Mouse (Mus musculus) forebrain, postnatal 0 days (tissue): ENCODE measurements around the gene Zfp385b. TPM values are rescaled to one million over a fixed set of nuclear protein-coding genes. Genes with fewer than 3 reads are reported as not detected.

Source experiments
- ATAC-seq: fragments of 200-750 bp; cut with Nextera tagmentation; 2 replicates; pipeline ENCODE4 v1.8.0; 2017; ENCODE audit warnings: mild to moderate bottlenecking, moderate library complexity
- DNase-seq: peaks from one replicate; pipeline ENCODE4 v3.0.0-alpha.2; 2015
- H3K27ac ChIP-seq: fragments of 300-500 bp; sonication (generic); 2 replicates; pipeline ENCODE4 v1.5.1; 2014; ENCODE audit warnings: low read depth, mild to moderate bottlenecking, antibody characterized with exemption, low read length, moderate library complexity, mixed read lengths
- H3K27me3 ChIP-seq: fragments of 300-500 bp; sonication (generic); 2 replicates; pipeline ENCODE4 v1.6.1; 2014; ENCODE audit warnings: mild to moderate bottlenecking, low read length, mixed read lengths; ENCODE audit not compliant: insufficient read depth
- H3K36me3 ChIP-seq: fragments of 300-500 bp; sonication (generic); 2 replicates; pipeline ENCODE4 v1.6.1; 2014; ENCODE audit warnings: mild to moderate bottlenecking, moderate library complexity; ENCODE audit not compliant: insufficient read depth
- H3K4me1 ChIP-seq: fragments of 300-500 bp; sonication (generic); 2 replicates; pipeline ENCODE4 v1.6.1; 2014; ENCODE audit warnings: antibody characterized with exemption; ENCODE audit not compliant: insufficient read depth
- H3K4me2 ChIP-seq: fragments of 300-500 bp; sonication (generic); 2 replicates; pipeline ENCODE4 v1.6.1; 2014; ENCODE audit warnings: low read depth, mild to moderate bottlenecking, moderate library complexity
- H3K4me3 ChIP-seq: fragments of 300-500 bp; sonication (generic); 2 replicates; pipeline ENCODE4 v1.5.1; 2014; ENCODE audit warnings: low read depth, low read length, mixed read lengths
- H3K9ac ChIP-seq: fragments of 300-500 bp; sonication (generic); 2 replicates; pipeline ENCODE4 v1.6.1; 2014; ENCODE audit warnings: mild to moderate bottlenecking
- H3K9me3 ChIP-seq: fragments of 300-500 bp; sonication (generic); 2 replicates; pipeline ENCODE4 v1.6.1; 2016; ENCODE audit warnings: low read length
- CTCF ChIP-seq: sonication (generic); IDR thresholded peaks from 2 replicates; pipeline ENCODE4 v1.5.1; 2016; ENCODE audit warnings: antibody characterized with exemption, control low read depth, low read depth
- WGBS: fragments of 180-500 bp; shearing (Covaris S2); extraction: QIAGEN DNeasy Blood & Tissue Kit; methylation state at CpG from one replicate; pipeline ENCODE4 v1.1.7; 2014; 5-methylcytosine and 5-hydroxymethylcytosine counted together
- polyA plus RNA-seq: library from polyadenylated mRNA; unstranded; fragments of >200 nt; fragmentation: Nextera tagmentation; extraction: Ambion mirVana; gene quantifications from 2 replicates; pipeline ENCODE4 v1.2.1, GENCODE M21; 2015
- total RNA-seq: library from RNA; depleted of rRNA; stranded (reverse); fragments of >200 nt; gene quantifications from 2 replicates; pipeline ENCODE4 v1.2.3, GENCODE M21; 2014

Zfp385b gene
- total and polyA plus RNA-seq, 2 experiments from 2014 or later, result 10.0 to 20.4 TPM

DNA sequence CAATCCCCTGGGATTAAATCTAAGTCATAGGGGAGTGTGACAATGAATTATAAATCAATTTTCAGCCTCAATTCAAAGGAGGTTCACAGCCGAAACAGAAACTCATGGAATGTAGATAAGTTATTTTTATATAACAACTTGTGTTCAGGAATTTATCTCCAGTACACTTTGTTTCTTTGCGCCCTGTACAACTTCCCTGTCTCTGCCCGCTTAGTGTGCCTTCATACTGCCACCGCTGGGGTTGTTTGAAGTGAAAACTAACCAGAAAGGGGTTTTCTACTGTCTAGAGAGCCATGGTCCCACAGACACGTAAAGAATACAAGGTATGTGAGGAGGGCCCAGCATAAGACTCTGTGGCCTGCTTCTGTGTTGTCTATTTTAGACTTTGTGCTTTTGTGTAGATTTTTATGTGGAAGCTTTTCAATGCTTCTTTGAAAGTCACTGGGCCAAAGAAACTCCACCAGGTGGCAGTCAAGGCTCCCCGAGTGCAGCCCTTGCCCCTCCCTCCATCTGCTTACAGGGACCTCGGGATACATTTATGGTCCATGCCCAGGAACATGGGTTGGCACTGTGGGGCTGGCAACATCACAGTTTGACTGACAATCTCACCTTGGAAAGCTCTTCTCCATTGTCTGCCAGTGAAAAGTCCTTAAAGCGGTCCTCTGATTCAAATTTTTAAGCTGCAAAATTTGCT lies 23.4 kb downstream of the Zfp385b start:
- H3K4me2 ChIP-seq, result no peak overlapping the region
- H3K4me1 ChIP-seq, result no peaks in the 10 kb centered on the region
- H3K9me3 ChIP-seq, result no peaks in the 10 kb centered on the region
- peak; percentile 55 for TF ChIP-seq CTCF
- H3K4me3 ChIP-seq, result no peak overlapping the region
- no peak overlapping the region for H3K9ac ChIP-seq
- H3K27me3 ChIP-seq, result no peaks in the 10 kb centered on the region
- peak; percentile 21 for DNase-seq
- 70% methylated on average over 8 of the region's 8 CpGs for WGBS
- no peaks in the 10 kb centered on the region for H3K36me3 ChIP-seq
- ATAC-seq, result no peak; the same call in 1 of the 2 replicates
- no peak overlapping the region for H3K27ac ChIP-seq

DNA sequence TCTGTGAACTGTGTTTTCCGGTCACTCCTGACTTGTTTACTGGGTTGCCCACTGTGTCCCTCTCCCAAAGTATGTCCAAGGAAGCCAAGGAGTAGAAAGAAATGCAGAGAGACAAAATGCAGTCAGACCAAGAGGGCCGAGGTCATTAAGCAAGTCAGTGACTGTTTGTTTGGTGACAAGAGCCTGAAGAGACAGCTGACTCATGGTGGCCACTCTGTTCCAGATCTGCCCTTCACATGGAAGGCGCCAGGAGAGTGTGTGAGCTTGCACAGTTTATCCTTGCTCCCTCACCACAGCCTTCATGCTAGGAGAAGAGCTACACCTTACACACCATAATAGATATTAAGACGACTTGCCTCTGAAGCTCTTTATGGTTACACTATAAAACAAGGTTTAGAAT lies 28.6 kb downstream of the Zfp385b start:
- no peak for DNase-seq
- H3K27me3 ChIP-seq, result no peaks in the 10 kb centered on the region
- H3K36me3 ChIP-seq, result no peaks in the 10 kb centered on the region
- no peak overlapping the region for H3K4me2 ChIP-seq
- no peaks in the 10 kb centered on the region for H3K4me1 ChIP-seq
- 80% methylated on average over 4 of the region's 4 CpGs for WGBS
- no peak overlapping the region for H3K4me3 ChIP-seq
- TF ChIP-seq CTCF, result no peak
- no peak for ATAC-seq
- H3K27ac ChIP-seq, result no peak overlapping the region
- no peak overlapping the region for H3K9ac ChIP-seq
- no peaks in the 10 kb centered on the region for H3K9me3 ChIP-seq

DNA sequence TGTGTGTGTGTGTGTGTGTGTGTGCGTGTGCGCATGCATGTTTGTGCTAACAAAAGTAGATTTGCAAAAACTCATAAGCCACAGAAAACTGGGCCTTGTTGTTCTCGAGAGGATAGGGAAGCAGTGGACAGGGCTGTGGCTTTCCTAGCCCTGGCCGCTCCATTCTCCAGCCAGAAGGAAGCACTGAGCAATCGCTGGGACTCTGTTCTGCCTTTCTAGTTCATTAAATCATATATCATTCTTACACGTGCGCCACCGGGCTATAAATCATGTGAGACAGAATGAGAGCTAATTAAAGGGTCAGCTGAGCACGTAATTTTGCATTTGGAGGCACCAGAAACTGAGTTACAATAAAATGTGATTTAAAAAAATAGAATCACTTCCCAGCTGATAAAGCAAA lies 29.1 kb downstream of the Zfp385b start:
- ATAC-seq (no peak), DNase-seq (no peak)
- Histone ChIP-seq H3K27ac (no peak overlapping the region), H3K27me3 (no peaks in the 10 kb centered on the region), H3K36me3 (no peaks in the 10 kb centered on the region), H3K9me3 (no peaks in the 10 kb centered on the region), H3K4me1 (no peaks in the 10 kb centered on the region), H3K9ac (no peak overlapping the region), H3K4me3 (no peak overlapping the region), H3K4me2 (no peak overlapping the region)
- no peak for TF ChIP-seq CTCF
- WGBS, result 81% methylated on average over 9 of the region's 9 CpGs

DNA sequence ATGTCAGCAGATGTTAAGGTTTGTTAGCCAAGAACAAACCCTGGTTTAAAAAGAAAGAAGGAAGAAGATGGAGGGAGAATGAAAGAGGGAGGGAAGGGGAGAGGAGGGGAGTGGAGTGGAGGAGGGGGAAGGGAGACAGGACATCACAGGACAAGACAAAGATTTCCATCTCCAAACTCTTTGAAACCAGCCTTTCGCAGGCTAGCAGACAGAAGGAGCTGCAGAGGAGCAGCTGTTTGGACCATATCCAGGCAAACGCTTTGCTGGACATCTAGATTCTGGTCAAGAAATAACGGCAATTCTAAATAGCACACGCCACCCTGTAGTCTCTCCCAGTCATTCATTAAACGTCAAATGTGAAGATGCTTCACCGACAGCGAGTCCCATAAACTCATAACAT lies 38.0 kb downstream of the Zfp385b start:
- Histone ChIP-seq H3K4me1 (peaks cover 8% of the 10 kb centered on the region; the same call in 1 of the 2 replicates), H3K27ac (no peak overlapping the region), H3K4me2 (no peak overlapping the region), H3K36me3 (no peaks in the 10 kb centered on the region), H3K9me3 (no peaks in the 10 kb centered on the region), H3K27me3 (no peaks in the 10 kb centered on the region), H3K9ac (no peak overlapping the region), H3K4me3 (no peak overlapping the region)
- 78% methylated on average over 7 of the region's 7 CpGs for WGBS
- ATAC-seq, result no peak
- DNase-seq, result no peak
- no peak for TF ChIP-seq CTCF

DNA sequence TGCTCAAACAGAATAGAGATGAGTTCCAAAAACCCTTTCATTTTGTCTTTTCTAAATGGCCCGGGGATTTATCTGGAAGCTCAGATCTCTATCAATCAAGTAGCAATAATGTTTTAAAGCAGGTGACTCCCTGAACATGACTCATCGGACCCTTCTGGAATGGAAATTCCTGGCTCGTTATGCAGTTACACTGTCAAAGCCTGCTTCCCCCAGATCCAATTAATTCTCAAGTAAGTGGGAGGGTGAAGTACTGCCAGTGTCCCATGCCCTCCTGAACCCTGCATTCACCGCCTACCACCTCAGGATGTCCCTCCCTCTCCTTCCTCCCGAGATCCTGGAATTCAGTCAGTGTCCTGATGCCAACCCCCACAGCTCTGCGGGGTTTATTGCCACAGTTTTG lies 41.7 kb downstream of the Zfp385b start:
- 10% methylated on average over 6 of the region's 6 CpGs for WGBS
- TF ChIP-seq CTCF, result no peak
- Histone ChIP-seq H3K9ac (no peak overlapping the region), H3K27ac (no peak overlapping the region), H3K4me2 (peak overlapping the region; percentile 5), H3K4me1 (peaks cover 8% of the 10 kb centered on the region; the same call in 1 of the 2 replicates), H3K9me3 (no peaks in the 10 kb centered on the region), H3K36me3 (no peaks in the 10 kb centered on the region), H3K4me3 (no peak overlapping the region), H3K27me3 (no peaks in the 10 kb centered on the region)
- peak; percentile 42; the same call in 1 of the 2 replicates for ATAC-seq
- DNase-seq, result no peak

DNA sequence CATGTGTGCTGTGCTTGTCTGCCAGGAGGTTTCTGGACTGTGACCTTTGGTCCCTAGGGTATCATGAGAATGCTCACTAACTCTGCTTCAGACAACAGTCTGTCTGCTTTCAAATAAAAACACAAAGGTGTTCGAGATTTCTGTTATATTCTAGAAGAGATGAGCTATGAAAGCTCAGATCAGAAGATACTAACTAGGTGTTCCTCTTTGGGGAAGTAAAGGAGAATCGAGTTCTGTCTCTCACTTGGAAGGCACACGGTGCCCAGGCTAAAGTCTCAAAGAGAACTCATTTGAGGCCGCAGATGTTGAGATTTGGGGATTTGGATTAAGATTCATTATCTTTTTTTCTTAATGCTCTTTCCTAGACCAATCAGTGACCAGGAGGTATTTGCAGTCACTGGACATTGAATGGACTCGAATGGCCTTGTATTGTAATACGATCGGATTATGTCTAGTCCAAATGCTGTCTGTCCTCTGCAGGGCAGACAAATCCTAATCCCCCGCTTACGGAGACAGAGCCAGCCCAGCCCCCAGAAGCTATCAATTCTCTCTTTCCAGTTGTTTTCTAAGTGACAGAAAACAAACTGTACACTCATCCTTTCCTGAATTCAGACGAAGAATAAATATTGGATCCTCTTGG lies 42.3 kb downstream of the Zfp385b start:
- no peak overlapping the region for H3K27ac ChIP-seq
- H3K27me3 ChIP-seq, result no peaks in the 10 kb centered on the region
- ATAC-seq (no peak), DNase-seq (no peak)
- peaks cover 8% of the 10 kb centered on the region; the same call in 1 of the 2 replicates for H3K4me1 ChIP-seq
- H3K9ac ChIP-seq, result no peak overlapping the region
- TF ChIP-seq CTCF, result no peak
- peak overlapping the region; percentile 5; the same call in 1 of the 2 replicates for H3K4me2 ChIP-seq
- H3K4me3 ChIP-seq, result no peak overlapping the region
- no peaks in the 10 kb centered on the region for H3K36me3 ChIP-seq
- WGBS, result 15% methylated on average over 10 of the region's 10 CpGs
- H3K9me3 ChIP-seq, result no peaks in the 10 kb centered on the region

DNA sequence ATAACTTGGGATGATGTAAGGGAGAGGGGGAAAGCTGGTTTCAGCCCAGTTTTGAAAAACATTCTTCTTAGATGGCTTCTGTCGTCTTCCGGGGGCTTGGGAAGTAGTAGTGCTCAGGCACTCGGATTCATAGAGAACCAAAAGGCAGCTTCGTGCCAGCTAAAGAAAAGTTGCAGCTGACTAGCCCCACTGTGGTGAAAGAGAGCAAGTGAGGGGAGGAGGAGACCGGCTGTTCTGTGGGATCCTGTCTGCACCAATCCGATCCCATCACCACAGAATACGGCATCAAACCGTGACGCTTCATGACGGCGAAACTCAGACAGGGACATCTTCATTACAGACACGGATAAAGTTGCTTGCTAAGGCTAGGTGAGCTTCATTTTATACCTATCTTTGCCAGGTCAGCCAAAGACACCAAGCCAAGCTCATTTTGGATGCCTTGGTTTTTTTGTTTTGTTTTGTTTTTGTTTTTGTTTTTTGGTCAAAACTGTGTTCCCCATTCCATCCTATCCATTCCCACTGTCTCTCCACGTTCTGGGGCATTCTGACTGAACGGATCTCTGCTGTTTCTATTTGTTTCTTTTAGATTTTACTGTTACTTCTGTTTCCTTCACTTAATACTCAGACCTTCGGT lies 44.1 kb downstream of the Zfp385b start:
- no peak for DNase-seq
- peaks cover 8% of the 10 kb centered on the region; the same call in 1 of the 2 replicates for H3K4me1 ChIP-seq
- no peak overlapping the region for H3K9ac ChIP-seq
- H3K36me3 ChIP-seq, result no peaks in the 10 kb centered on the region
- no peak overlapping the region for H3K27ac ChIP-seq
- H3K4me2 ChIP-seq, result no peak overlapping the region
- no peaks in the 10 kb centered on the region for H3K9me3 ChIP-seq
- 70% methylated on average over 15 of the region's 15 CpGs for WGBS
- no peak for TF ChIP-seq CTCF
- no peak overlapping the region for H3K4me3 ChIP-seq
- ATAC-seq, result peak; percentile 43
- H3K27me3 ChIP-seq, result no peaks in the 10 kb centered on the region
